Mouse (Mus musculus) lung, postnatal 0 days (tissue): Measurements from ENCODE around the gene Ckap5. TPM values are rescaled to one million over a fixed set of nuclear protein-coding genes. Genes with fewer than 3 reads are reported as not detected.

ENCODE experiments used
- ATAC-seq: fragments of 200-750 bp; cut with Nextera tagmentation; 2 replicates; pipeline ENCODE4 v1.8.0; 2017; ENCODE audit warnings: moderate library complexity
- DNase-seq: peaks from one replicate; pipeline ENCODE4 v3.0.0-alpha.2; 2016; ENCODE audit warnings: low spot score
- H3K27ac ChIP-seq: fragments of 300-500 bp; sonication (generic); 2 replicates; pipeline ENCODE4 v1.5.1; 2014; ENCODE audit warnings: antibody characterized with exemption, mild to moderate bottlenecking, low read length, mixed read lengths
- H3K27me3 ChIP-seq: fragments of 300-500 bp; sonication (generic); replicated peaks from 2 replicates; pipeline ENCODE4 v1.6.1; 2014; ENCODE audit warnings: low read length, mixed read lengths; ENCODE audit not compliant: insufficient read depth
- H3K36me3 ChIP-seq: fragments of 300-500 bp; sonication (generic); 2 replicates; pipeline ENCODE4 v1.6.1; 2014; ENCODE audit warnings: low read length, mixed read lengths; ENCODE audit not compliant: insufficient read depth
- H3K4me1 ChIP-seq: fragments of 300-500 bp; sonication (generic); 2 replicates; pipeline ENCODE4 v1.6.1; 2014; ENCODE audit warnings: antibody characterized with exemption, low read depth, low read length, mixed read lengths; ENCODE audit not compliant: insufficient read depth
- H3K4me2 ChIP-seq: fragments of 300-500 bp; sonication (generic); replicated peaks from 2 replicates; pipeline ENCODE4 v1.6.1; 2014; ENCODE audit warnings: low read depth, mild to moderate bottlenecking, low read length, moderate library complexity, mixed read lengths
- H3K4me3 ChIP-seq: fragments of 300-500 bp; sonication (generic); 2 replicates; pipeline ENCODE4 v1.5.1; 2014; ENCODE audit warnings: low read depth, low read length
- H3K9ac ChIP-seq: fragments of 300-500 bp; sonication (generic); replicated peaks from 2 replicates; pipeline ENCODE4 v1.6.1; 2014; ENCODE audit warnings: low read depth, mild to moderate bottlenecking
- H3K9me3 ChIP-seq: fragments of 300-500 bp; sonication (generic); 2 replicates; pipeline ENCODE4 v1.6.1; 2016; ENCODE audit warnings: low read length, mixed read lengths
- CTCF ChIP-seq: IDR thresholded peaks from 2 replicates; pipeline ENCODE4 v1.5.1; 2016; ENCODE audit warnings: antibody characterized with exemption, mild to moderate bottlenecking
- EP300 ChIP-seq: IDR thresholded peaks from 2 replicates; pipeline ENCODE4 v1.6.1; 2016; ENCODE audit warnings: antibody characterized with exemption, mild to moderate bottlenecking, control low read depth
- WGBS: fragments of 180-500 bp; shearing (Covaris S2); extraction: QIAGEN DNeasy Blood & Tissue Kit; methylation state at CpG from one replicate; pipeline ENCODE4 v1.1.7; 2014; 5-methylcytosine and 5-hydroxymethylcytosine counted together
- polyA plus RNA-seq: library from polyadenylated mRNA; unstranded; fragments of >200 nt; fragmentation: Nextera tagmentation; extraction: Ambion mirVana; gene quantifications from 2 replicates; pipeline ENCODE4 v1.2.1, GENCODE M21; 2015

The Ckap5 gene
- polyA plus RNA-seq = 25.9 and 31.8 TPM in 2 replicates

DNA sequence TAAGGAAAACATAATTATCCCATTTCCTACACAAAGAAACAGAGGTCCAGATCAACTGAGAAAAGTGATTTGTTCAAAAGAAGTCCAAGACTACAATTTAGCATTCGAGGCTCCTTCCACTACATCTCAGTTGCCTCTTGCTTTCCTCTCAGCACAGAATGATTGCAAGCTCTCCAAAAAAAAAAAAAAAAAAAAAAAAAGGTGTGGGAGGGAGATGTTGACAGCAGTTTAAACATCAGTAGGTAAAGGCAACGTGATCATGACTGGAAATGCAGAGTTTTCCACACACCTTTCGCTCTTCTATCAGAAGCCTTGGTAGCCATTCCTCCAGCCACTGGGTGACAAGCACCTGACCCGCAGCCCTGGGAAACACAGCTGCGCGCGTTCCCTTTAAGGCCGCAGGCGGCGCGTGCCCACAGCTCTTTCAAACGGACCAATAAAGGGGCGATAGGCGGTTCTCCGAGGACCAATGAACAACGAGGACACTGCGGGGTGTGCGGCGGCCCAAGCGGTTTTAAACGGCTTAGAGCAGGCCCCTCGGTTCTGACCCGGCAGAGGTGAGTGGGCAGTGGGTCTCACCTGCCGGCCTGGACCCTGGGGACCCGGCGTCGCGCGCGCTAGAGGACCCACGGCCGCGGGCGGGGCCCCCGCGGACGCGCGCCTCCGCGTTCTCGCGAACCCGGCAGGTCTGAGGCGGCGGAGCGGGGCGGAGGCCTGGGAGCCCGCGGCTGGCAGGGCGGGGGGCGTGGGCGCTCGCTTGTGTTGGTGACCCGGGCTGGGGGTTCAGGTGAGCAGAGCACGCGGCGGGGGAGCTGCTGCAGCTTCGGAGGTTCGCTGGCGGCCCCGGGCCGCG lies at the start of gene Ckap5:
Gene Ckap5 (plus strand): TSS at position 469 of the 853 bp plus-strand sequence.
- Histone ChIP-seq H3K4me1 (0 out of 2 replicates have a peak, but pooled peaks cover 3% of the 10 kb centered on the region), H3K4me3 (peak within 1 kb of the TSS; percentile 96), H3K9ac (peak within 1 kb of the TSS; percentile 89), H3K27ac (peak within 1 kb of the TSS; percentile 75), H3K4me2 (peak within 1 kb of the TSS; percentile 77), H3K36me3 (no peaks in the 10 kb centered on the region), H3K27me3 (no peaks in the 10 kb centered on the region), H3K9me3 (no peaks in the 10 kb centered on the region)
- ATAC-seq (peak; percentile 100), DNase-seq (peak; percentile 97)
- WGBS = under 1% methylated on average over 51 of the region's 64 CpGs
- TF ChIP-seq CTCF = peak; percentile 65
- TF ChIP-seq EP300 = no peak

DNA sequence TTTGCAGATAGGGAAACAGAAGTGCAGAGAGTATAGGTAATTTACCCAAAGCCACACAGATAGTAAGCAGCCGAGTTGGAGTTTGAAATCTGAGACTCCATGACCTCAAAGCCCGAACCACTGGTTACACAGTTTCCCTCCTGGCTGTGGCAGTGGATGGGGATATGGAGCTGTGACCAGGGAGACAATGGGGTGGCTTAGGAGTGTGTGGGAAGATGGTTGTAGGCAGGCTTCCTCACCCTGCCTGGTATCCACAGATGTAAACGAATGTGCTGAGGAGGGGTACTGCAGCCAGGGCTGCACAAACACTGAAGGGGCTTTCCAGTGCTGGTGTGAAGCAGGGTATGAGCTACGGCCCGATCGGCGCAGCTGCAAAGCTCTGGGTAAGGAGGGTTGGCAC lies 49.7 kb upstream of the Ckap5 start:
- 71% methylated on average over 7 of the region's 7 CpGs for WGBS
- no peaks in the 10 kb centered on the region for H3K27me3 ChIP-seq

DNA sequence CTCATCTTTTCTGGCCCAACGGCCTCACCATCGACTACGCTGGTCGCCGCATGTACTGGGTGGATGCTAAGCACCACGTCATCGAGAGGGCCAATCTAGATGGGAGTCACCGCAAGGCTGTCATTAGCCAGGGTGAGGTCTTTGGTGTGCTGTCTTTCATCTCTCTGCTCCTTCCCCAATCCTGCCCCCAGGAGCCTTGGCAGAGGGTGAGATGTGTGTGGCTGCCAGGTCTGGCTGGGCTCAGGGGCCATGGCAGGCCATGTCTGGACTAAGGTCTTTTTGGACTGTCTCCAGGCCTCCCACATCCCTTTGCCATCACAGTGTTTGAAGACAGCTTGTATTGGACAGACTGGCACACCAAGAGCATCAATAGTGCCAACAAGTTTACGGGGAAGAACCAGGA lies 46.2 kb upstream of the Ckap5 start:
- H3K36me3 ChIP-seq = peaks cover 56% of the 10 kb centered on the region
- H3K9ac ChIP-seq = no peak overlapping the region
- no peaks in the 10 kb centered on the region for H3K27me3 ChIP-seq
- H3K9me3 ChIP-seq = no peaks in the 10 kb centered on the region
- no peak for ATAC-seq
- H3K4me2 ChIP-seq = no peak overlapping the region
- no peak overlapping the region for H3K27ac ChIP-seq
- TF ChIP-seq EP300 = no peak
- TF ChIP-seq CTCF = no peak
- no peak for DNase-seq
- 93% methylated on average over 9 of the region's 9 CpGs for WGBS
- no peaks in the 10 kb centered on the region for H3K4me1 ChIP-seq
- no peak overlapping the region for H3K4me3 ChIP-seq

More for the DNA sequence above, 49.7 kb upstream of the Ckap5 start:
- no peak overlapping the region for H3K4me2 ChIP-seq
- ATAC-seq (no peak), DNase-seq (no peak)
- no peak overlapping the region for H3K4me3 ChIP-seq
- no peak overlapping the region for H3K9ac ChIP-seq
- no peak for TF ChIP-seq EP300
- TF ChIP-seq CTCF = no peak
- H3K9me3 ChIP-seq = no peaks in the 10 kb centered on the region
- no peaks in the 10 kb centered on the region for H3K4me1 ChIP-seq
- no peak overlapping the region for H3K27ac ChIP-seq
- peaks cover 56% of the 10 kb centered on the region; the same call in 1 of the 2 replicates for H3K36me3 ChIP-seq

DNA sequence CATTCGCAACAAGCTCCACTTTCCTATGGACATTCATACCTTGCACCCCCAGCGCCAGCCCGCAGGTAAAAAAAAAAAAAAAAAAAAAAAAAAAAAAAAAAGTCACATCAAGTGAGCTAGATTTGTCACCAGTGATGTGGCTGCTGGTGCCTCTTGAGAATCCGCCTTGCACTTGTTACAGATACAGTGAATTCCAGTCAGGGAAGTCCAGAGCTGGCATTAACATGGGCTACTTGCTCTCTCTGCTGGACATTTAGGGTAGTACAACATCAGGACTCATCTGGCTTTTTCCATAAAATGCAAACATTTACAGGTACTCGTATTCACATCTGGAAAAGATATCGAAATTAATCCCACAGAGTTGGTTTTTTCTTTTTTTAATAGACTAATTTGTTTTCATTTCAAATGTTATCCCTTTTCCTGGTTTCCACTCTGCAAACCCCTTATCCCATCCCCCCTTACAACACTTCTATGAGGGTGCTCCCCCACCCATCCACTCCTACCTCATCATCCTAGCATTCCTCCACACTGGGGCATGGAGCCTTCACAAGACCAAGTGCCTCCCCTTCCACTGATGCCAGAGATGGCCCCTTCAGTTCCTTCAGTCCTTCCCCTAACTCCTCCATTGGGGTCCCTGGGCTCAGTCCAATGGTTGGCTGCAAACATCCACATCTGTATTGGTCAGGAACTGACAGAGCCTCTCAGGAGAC lies 45.6 kb upstream of the Ckap5 start:
- WGBS = 52% methylated on average over 6 of the region's 6 CpGs
- Histone ChIP-seq H3K27me3 (no peaks in the 10 kb centered on the region), H3K36me3 (peaks cover 58% of the 10 kb centered on the region), H3K9ac (no peak overlapping the region), H3K27ac (no peak overlapping the region), H3K4me3 (no peak overlapping the region), H3K9me3 (no peaks in the 10 kb centered on the region), H3K4me2 (no peak overlapping the region), H3K4me1 (no peaks in the 10 kb centered on the region)
- 0 out of 2 replicates have a peak, but pooled peaks have one; percentile 22 for TF ChIP-seq EP300
- TF ChIP-seq CTCF = peak; percentile 89
- DNase-seq (peak; percentile 90), ATAC-seq (peak; percentile 72)

DNA sequence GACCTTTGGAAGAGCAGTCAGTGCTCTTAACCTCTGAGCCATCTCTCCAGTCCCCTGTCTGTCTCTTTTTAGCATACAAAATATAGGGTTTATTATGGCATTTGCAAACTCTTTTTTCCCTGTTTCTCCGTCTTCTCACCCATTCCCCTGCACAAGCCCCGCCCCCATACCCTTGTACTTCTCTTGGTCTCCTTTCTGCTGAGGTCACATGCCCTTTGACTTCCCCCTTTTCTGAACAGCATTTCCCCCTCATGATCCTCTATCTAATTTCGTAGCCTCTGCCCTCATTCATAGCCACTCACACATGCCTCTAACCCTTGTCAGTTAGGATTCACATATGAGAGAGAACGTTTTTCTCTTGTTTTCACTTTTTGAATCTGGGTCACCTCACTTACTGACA lies 41.9 kb upstream of the Ckap5 start:
- ATAC-seq (no peak), DNase-seq (no peak)
- H3K27me3 ChIP-seq = no peaks in the 10 kb centered on the region
- H3K9me3 ChIP-seq = no peaks in the 10 kb centered on the region
- no peak overlapping the region for H3K4me3 ChIP-seq
- TF ChIP-seq CTCF = no peak
- H3K4me1 ChIP-seq = no peaks in the 10 kb centered on the region
- 81% methylated on average over 4 of the region's 4 CpGs for WGBS
- no peak overlapping the region for H3K9ac ChIP-seq
- no peak overlapping the region for H3K27ac ChIP-seq
- no peak overlapping the region for H3K4me2 ChIP-seq
- peaks cover 56% of the 10 kb centered on the region for H3K36me3 ChIP-seq

DNA sequence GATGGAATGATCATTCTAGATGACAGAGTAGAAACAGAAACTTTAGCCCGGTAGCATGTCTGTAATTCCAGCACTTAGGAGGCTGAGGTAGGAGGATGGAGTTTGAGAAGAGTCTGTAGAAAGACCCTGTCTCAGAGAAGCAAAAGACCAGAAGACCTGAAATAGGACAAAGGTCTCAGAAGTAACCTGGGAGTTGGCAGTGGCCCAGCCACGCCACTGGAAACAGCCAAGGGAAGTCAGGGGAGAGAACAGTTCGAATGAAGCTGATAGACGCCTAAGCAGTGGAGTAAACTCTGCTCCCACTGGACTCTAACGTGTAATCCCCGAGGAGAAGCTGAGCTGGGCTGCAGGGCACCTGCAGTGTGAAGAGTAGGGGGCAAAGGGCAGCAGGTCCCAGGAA lies 41.3 kb upstream of the Ckap5 start:
- Histone ChIP-seq H3K4me2 (no peak overlapping the region), H3K9me3 (no peaks in the 10 kb centered on the region), H3K4me3 (no peak overlapping the region), H3K27me3 (no peaks in the 10 kb centered on the region), H3K36me3 (peaks cover 59% of the 10 kb centered on the region), H3K4me1 (no peaks in the 10 kb centered on the region), H3K27ac (no peak overlapping the region), H3K9ac (no peak overlapping the region)
- no peak for TF ChIP-seq CTCF
- TF ChIP-seq EP300 = no peak
- no peak for DNase-seq
- ATAC-seq = no peak
- WGBS = 79% methylated on average over 6 of the region's 6 CpGs
